Mouse (Mus musculus) thymus, postnatal 4 days (tissue): ENCODE measurements around the gene Dmkn.
"Not testable (repeated sequence)": the region's sequence is repeated elsewhere in the genome, so short reads cannot be mapped to it uniquely, and the experiment has no call there.

Experiments used
- DNase-seq: peaks from one replicate; pipeline ENCODE4 v3.0.0; 2021

Gene Dmkn

DNA sequence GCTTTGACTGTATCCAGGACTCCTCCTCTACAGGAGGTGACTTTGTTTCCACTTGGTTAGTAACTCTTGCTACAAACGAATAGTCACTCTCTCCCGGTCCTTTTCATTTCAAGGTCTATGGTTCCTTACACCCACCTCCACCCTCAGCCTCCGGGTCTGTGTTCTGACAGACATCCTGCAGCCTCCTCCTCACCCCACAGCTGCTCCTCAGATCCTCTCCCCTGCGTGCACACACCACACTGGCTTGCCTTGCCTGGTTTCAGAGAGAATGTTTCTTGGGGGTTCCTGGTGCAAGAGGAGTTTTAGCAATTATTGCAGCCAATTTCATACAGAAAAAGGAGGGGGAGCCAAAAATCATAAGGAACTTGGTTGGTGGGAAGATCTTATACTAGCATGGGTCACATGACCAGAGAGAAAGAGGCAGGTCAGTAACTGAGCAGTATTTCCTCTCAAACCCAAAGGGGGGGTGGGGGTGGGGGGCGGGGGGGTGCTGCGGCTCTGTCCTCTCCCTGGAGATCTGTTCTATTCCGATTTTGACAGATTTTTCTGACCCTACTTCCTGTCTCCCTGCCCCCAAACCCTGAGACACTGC lies 57.4 kb downstream of the Dmkn start:
- DNase-seq = peak; percentile 47

DNA sequence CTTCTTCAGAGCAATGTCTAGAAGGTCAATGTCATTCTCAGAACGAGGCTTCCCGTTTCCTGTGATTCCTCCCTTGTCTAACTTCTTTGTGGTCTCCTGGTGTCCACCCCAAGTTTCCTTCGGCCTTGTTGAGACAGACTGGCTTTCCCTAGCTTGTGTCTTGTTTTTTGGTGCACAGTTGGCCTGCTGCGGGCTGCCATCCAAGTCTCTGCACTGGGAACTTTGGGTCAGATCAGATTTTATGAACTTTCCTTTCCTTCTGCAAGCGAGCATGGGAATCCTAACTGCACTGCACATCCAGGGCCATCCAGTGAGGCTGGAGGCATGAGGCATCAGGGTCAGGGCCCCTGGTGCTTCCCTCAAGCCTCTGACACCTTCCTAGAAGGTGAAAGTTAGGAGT lies 58.0 kb downstream of the Dmkn start:
- DNase-seq = no peak

DNA sequence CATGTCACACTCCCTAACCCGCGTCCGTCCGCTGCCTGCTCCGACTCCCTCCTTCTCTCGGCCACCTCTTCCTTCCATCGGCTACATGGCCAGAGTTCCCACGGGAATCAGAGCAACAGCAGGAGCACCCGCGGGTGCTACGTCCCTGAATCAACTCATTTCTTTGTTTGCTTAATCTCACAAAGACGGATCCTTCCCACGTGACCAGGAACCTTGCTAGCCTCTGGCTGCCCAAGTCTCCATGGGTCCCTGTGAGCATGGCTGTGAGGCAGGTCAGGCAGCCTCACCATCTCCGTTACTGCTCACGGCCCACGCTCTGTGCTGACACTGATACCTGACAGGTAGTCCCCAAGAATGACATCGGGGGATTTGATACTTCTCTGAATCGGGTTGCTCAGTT lies 60.1 kb downstream of the Dmkn start, which contains the start of gene Ffar2:
Ffar2 (minus strand) TSS at position 101 of the 400 bp plus-strand sequence.
- no peak for DNase-seq

DNA sequence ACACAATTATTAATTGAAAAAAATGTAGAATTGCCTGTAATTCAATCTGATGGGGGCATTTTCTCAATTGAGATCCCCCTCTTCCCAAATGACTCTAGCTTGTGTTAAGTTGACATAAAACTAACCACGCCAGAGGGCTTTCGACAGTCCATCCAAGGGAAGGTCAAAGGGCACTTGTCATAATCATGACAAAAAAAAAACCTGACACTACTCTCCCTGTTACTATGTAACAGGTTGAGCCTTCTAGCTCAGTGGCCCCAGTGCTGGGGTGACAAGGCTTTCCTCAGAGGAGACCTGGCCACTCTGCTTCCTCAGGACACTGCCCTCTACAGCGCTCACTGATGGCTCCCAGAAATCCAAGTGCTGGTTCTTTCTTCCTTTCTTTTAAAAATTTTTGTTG lies 60.8 kb downstream of the Dmkn start:
- DNase-seq = no peak

DNA sequence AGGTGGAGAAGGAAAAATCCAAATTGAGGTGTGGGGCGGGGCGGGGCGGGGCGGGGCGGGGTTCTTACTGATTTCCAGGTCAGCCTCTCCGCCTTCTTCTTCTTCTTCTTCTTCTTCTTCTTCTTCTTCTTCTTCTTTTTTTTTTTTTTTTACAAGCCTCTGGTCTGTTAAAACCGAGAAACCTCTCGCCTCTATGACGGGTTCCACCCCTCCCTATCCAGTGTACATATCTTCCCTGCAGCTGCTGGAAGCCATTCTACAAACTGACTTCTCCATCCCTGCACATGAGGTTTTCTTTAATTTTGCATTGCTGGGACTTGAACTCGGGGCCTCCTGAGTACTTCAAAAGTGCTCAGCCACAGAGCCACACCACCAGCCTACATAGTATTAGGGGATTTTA lies 63.1 kb downstream of the Dmkn start:
- no peak for DNase-seq

DNA sequence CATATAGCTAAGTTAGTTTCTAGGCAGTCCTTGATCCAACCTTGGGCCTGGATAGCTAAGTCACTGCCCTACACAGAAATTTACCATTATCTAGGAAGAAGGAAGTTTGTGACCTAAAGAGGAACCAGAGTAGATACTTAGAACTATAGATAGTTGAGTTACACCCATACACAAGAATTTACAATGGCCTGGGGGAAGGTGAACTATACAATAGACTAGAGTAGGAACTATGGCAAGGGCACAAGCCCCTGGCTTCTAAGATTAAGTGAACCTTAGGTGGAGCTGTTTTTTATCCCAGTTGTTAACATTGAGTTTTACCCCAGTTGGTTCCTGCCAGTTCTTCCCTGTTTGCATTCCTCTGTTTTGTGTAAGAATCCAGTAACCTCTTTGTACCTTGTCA lies 65.3 kb downstream of the Dmkn start:
- DNase-seq = not testable (repeated sequence)

DNA sequence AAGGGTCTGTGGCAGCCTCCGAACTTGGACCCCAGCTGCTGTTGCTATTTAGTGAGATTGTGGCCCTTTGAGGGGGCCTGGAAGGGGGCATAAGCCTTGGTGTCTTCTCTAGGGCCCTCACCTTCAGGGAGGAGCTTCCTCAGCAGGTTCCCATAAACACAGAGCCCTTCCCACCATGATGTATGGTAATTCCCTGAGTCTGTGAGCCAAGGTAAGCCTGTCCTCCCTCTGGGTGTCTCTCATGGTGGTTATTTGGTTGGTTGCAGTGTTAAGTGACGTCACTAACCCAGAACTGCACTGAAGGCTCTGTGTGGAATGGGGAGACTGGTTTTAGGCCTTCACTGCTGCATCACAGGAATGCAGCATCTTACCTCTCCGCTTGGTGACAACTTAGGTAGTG lies 65.9 kb downstream of the Dmkn start:
- no peak for DNase-seq
